Mouse (Mus musculus): ENCODE measurements around the gene Ddx50.
A peak's percentile ranks its signal among the peaks of the same experiment; 100 is the strongest.

Gene Ddx50

GRCm38 (mm10) chr10:62650881-62651810, at the start of gene Ddx50:
Ddx50 (minus strand) TSS chr10:62651218.
- peak; percentile 100 for DNase-seq

GRCm38 (mm10) chr10:62692771-62693170, 41.8 kb upstream of the Ddx50 start:
- DNase-seq = no peak

- no peak for DNase-seq
These were observed 41.2 kb upstream of the Ddx50 start for GRCm38 (mm10) chr10:62692244-62692643.

- DNase-seq = peak; percentile 68
These were observed 36.1 kb upstream of the Ddx50 start for GRCm38 (mm10) chr10:62687032-62687674.

GRCm38 (mm10) chr10:62683043-62683442, 32.0 kb upstream of the Ddx50 start:
- peak; percentile 20 for DNase-seq

GRCm38 (mm10) chr10:62679833-62680232, 28.8 kb upstream of the Ddx50 start:
- no peak for DNase-seq

- no peak for DNase-seq
These were observed 26.3 kb upstream of the Ddx50 start for GRCm38 (mm10) chr10:62677329-62677728.

GRCm38 (mm10) chr10:62676196-62676595, 25.2 kb upstream of the Ddx50 start:
- DNase-seq = no peak

- no peak for DNase-seq
These were observed 21.3 kb upstream of the Ddx50 start for GRCm38 (mm10) chr10:62672359-62672758.

GRCm38 (mm10) chr10:62669245-62669644, 18.2 kb upstream of the Ddx50 start:
- DNase-seq = no peak

- no peak for DNase-seq
These were observed 17.4 kb upstream of the Ddx50 start for GRCm38 (mm10) chr10:62668463-62668862.

- DNase-seq = no peak
These were observed 17.0 kb upstream of the Ddx50 start for GRCm38 (mm10) chr10:62668043-62668442.

- no peak for DNase-seq
These were observed 14.1 kb upstream of the Ddx50 start for GRCm38 (mm10) chr10:62664963-62665590.

- no peak for DNase-seq
These were observed 13.2 kb upstream of the Ddx50 start for GRCm38 (mm10) chr10:62664171-62664570.

- no peak for DNase-seq
These were observed 5.7 kb upstream of the Ddx50 start for GRCm38 (mm10) chr10:62656711-62657110.

- DNase-seq = peak; percentile 3
These were observed 943 bp upstream of the Ddx50 start for GRCm38 (mm10) chr10:62651961-62652360.

GRCm38 (mm10) chr10:62650358-62650782, 648 bp downstream of the Ddx50 start:
- peak; percentile 65 for DNase-seq

GRCm38 (mm10) chr10:62604161-62604560, 46.9 kb downstream of the Ddx50 start:
- DNase-seq = no peak

GRCm38 (mm10) chr10:62603233-62604030, 47.6 kb downstream of the Ddx50 start:
- no peak for DNase-seq

GRCm38 (mm10) chr10:62602177-62603040, 48.6 kb downstream of the Ddx50 start, which contains the start of gene Ddx21:
Ddx21 (minus strand) TSS chr10:62602281.
- peak; percentile 95 for DNase-seq

GRCm38 (mm10) chr10:62601833-62602176, 49.2 kb downstream of the Ddx50 start:
- no peak for DNase-seq
